Mouse (Mus musculus) subcutaneous adipose tissue, adult 2 months (tissue): ENCODE data around the gene Vmn1r5. TPM values are rescaled to one million over a fixed set of nuclear protein-coding genes. Genes with fewer than 3 reads are reported as not detected.

Source experiments
- polyA plus RNA-seq: library from polyadenylated mRNA; depleted of rRNA; stranded (reverse); fragments of >200 nt; gene quantifications from 2 replicates; pipeline ENCODE4 v1.2.3, GENCODE M21; 2012; ENCODE audit warnings: low replicate concordance; rRNA removed

Vmn1r5 gene
- polyA plus RNA-seq = not detected in 2 replicates

DNA sequence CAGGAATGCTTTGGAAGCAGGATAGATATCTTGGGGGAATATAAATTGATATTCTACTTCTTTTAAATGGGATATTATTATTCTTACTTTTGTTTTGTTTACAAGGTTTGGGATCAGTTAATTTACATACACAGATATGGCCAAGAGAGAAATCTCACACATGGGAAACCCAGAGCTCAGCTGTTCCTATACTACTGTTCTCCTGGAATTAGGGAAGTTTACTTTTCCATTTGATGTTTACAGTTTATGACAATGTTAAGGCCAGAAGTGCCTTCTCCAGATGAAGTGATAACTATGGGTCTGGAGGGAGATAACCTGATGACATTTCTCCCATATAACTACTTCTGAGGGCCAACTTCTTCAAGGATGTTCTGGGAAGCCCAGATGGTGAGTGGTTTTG lies at the start of gene Vmn1r5:
TSS of gene Vmn1r5 (plus strand) at position 301 of the 400 bp plus-strand sequence.

DNA sequence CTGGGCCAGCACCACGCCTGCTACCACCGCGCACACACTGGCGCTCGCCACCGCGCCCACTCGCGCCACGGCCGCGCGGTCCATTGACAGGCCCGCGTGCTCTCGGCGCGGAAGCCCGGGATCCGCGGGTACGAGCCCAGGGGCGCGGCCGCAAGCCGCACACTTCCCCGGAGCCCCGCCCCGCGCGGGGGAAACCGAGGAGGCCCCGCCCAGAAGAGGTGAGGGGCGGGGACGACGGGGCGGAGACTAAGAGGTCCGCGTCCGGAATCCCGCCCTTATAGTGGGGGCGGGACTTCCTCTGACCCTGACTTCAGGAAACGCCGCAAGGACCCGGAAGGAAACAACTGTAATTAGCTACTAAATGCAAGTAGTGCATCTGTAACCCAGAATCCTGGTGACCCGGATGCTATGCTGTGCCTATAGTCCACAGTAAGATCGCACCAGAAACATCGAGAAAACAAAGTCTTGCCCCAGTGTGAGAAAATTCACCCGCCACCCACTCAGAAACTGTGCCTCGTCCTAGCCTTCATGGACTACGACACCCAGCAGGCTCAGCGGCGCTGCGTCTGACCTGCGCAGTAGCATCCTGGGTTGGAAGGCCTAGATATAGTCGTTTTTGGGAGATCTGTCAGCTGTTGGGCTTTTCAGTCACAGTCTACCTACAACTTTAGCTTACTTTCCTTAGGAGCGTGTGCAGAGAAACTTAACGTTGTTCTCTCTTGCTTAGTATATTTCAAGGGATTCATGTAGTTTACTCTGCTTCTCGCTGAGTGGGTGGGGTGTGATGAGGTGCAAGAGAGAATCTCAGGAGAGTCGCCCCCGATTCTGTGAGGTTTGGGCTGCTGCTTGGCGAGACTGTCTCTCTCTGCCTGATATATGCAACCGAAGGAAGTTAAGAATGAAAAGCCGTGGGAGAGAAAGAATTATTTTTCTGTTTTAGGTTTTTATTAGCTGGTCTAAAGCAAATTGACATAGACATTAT lies 46.1 kb upstream of the Vmn1r5 start, which contains the start of the genes Nt5c3 and Vmn1r4:
TSS of gene Nt5c3 (minus strand) at position 207 of the 982 bp plus-strand sequence.
TSS of gene Vmn1r4 (plus strand) at position 290 of the 982 bp plus-strand sequence.

DNA sequence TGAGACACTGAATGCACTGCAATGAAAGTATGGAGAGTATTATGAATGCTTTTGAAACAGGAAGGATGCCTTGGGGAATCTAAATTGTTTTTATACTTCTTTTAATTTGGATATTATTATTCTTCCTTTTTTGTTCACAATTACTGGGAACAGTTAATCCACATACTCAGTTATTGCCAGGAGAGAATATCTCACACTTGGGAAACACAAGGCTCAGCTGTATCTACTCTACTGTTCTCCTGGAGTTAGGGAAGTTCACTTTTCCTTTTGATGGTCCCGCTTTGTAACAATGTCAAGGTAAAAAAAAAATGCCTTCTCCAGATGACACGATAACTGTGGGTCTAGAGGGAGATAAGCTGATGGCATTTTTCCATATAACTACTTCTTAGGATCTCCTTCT lies 26.9 kb downstream of the Vmn1r5 start, which contains the start of gene Vmn1r6:
TSS of gene Vmn1r6 (plus strand) at position 301 of the 400 bp plus-strand sequence.

DNA sequence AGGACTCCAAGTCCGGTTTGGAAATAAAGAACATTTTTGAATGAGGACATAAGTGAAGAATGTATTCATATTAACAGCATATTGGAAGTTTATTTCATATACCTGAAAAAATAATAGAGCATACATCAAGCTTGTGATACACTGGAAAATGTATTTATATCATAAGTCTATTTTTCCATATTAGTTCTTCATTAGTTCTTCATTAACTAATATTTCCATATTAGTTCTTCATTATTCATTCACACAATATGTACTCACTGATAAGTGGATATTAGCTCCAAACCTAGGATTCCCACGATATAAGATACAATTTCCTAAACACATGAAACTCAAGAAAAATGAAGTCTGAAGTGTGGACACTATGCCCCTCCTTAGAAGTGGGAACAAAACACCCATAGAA lies 55.2 kb downstream of the Vmn1r5 start, which contains the start of gene Vmn1r7:
TSS of gene Vmn1r7 (minus strand) at position 101 of the 400 bp plus-strand sequence.

DNA sequence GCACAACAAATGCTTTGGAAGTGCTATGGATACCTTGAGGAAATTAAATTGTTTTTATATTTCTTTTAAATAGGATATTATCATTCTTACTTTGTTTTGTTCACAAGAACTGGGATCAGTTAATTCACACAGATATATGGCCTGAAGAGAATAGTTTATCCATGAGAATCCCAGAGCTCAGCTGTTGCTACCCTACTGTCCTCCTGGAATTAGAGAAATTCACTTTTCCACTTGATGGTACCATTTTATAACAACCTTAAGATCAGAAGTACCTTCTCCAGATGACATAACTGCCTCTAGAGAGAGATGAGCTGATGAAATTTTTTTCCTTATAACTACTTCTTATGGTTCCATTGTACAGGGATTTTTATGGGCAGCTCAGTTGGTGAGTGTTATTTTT lies 61.9 kb downstream of the Vmn1r5 start, which contains the start of gene Vmn1r8:
TSS of gene Vmn1r8 (plus strand) at position 301 of the 400 bp plus-strand sequence.

Other genes with a start within 250 kb of the Vmn1r5 start
- 8.9 and 11.6 TPM in 2 replicates for gene Kbtbd2, start 172.5 kb upstream of the Vmn1r5 start, polyA plus RNA-seq
- gene Fkbp9, start 138.2 kb upstream of the Vmn1r5 start, polyA plus RNA-seq = 118 and 119 TPM in 2 replicates
- gene Nt5c3, start 46.3 kb upstream of the Vmn1r5 start, polyA plus RNA-seq = 5.2 and 8.8 TPM in 2 replicates
- 0.13 TPM in 1 of 2 replicates, not detected in the other for gene Vmn1r4, start 46.3 kb upstream of the Vmn1r5 start, polyA plus RNA-seq
- gene Vmn1r6, start 27.0 kb downstream of the Vmn1r5 start, polyA plus RNA-seq = not detected in 2 replicates
- not detected in 2 replicates for gene Vmn1r7, start 55.1 kb downstream of the Vmn1r5 start, polyA plus RNA-seq
- not detected in 2 replicates for gene Vmn1r8, start 62.0 kb downstream of the Vmn1r5 start, polyA plus RNA-seq
- not detected in 2 replicates for gene Vmn1r9, start 96.5 kb downstream of the Vmn1r5 start, polyA plus RNA-seq
- not detected in 2 replicates for gene Vmn1r10, start 139.2 kb downstream of the Vmn1r5 start, polyA plus RNA-seq
- not detected in 2 replicates for gene Vmn1r11, start 163.2 kb downstream of the Vmn1r5 start, polyA plus RNA-seq
- not detected in 2 replicates for gene Vmn1r12, start 186.6 kb downstream of the Vmn1r5 start, polyA plus RNA-seq
- gene Vmn1r13, start 233.0 kb downstream of the Vmn1r5 start, polyA plus RNA-seq = not detected in 2 replicates